Mouse (Mus musculus): ENCODE data around the gene Rrad. TPM values are rescaled to one million over a fixed set of nuclear protein-coding genes. Genes with fewer than 3 reads are reported as not detected.

The Rrad gene
- polyA plus RNA-seq, 1 experiment from 2014 or later: 4.1 TPM

DNA sequence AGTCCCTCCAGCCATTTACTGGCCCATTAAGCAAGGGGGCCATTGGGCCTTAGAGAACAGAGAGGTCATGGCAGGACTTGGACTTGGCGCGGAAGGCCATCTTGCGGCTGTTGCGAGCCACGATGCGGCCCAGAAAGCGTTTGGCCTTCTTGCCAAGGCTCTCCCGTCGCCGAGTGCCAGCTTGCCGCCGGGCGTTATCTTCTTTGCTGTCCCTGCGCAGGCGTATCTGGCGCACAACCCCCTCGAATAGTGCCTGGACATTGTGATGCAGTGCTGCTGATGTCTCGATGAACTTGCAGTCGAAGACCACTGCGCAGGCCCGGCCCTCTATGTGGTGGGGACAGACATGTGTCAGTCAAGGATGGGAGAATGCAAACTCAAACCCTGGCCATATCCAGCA, 2.7 kb downstream of the Rrad start:
- Histone ChIP-seq H3K36me3 (ENCODE audit: control insufficient read depth, insufficient read depth, low read length) (no peaks in the 10 kb centered on the region), H3K27me3 (replicated peaks; ENCODE audit: control insufficient read depth, insufficient read depth, low read length) (peaks cover 5% of the 10 kb centered on the region), H3K9ac (ENCODE audit: low read depth, low read length) (no peak overlapping the region), H3K4me1 (replicated peaks; ENCODE audit: control insufficient read depth, insufficient read depth, low read length) (peaks cover 13% of the 10 kb centered on the region; the same call in 1 of the 2 replicates), H3K9me3 (ENCODE audit: control insufficient read depth, low read length) (no peaks in the 10 kb centered on the region), H3K27ac (ENCODE audit: low read depth, low read length) (no peak overlapping the region), H3K4me2 (no peak overlapping the region), H3K4me3 (ENCODE audit: low read depth, low read length) (no peak overlapping the region)
- 93% methylated on average over 21 of the region's 21 CpGs for WGBS
- DNase-seq (ENCODE audit: low spot score) (no peak), ATAC-seq (replicated peaks; ENCODE audit: low FRiP score) (no peak)

DNA sequence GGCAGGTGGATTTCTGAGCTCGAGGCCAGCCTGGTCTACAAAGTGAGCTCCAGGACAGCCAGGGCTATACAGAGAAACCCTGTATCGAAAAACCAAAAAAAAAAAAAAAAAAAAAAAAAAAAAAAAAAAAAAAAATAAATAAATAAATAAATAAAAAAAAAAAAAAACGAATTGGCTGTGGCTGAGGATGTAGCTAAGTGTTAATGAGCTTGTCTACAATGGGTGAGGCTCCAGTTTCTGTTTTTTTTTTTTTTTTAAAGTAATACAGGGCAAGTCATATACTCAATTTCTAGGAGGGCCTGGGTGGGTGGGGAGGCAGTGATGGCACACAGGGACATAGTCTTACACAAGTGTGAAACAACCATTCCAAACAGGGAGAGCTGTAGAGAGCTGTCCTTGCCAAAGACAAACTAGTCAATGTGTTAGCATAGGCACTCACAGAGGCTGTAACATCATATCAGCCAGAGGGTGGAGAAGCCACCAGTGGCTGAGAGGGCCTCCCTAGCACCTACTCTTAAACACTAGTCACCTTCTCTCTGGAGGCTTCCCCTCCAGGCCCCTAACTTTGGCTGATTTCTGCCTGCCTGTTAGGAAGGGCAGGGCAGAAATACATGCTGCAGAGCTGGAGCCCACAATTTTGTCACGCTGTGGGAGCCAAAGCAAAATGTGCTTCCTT, 3.9 kb downstream of the Rrad start:
- ATAC-seq (replicated peaks; ENCODE audit: low FRiP score) (no peak), DNase-seq (ENCODE audit: low spot score) (no peak)
- no peaks in the 10 kb centered on the region for H3K36me3 ChIP-seq (ENCODE audit: control insufficient read depth, insufficient read depth, low read length)
- peaks cover 5% of the 10 kb centered on the region for H3K27me3 ChIP-seq (replicated peaks; ENCODE audit: control insufficient read depth, insufficient read depth, low read length)
- H3K9ac ChIP-seq (ENCODE audit: low read depth, low read length): no peak overlapping the region
- H3K4me3 ChIP-seq (ENCODE audit: low read depth, low read length): no peak overlapping the region
- WGBS: 50% methylated on average over 4 of the region's 4 CpGs
- no peak overlapping the region for H3K4me2 ChIP-seq
- no peaks in the 10 kb centered on the region for H3K9me3 ChIP-seq (ENCODE audit: control insufficient read depth, low read length)
- peaks cover 13% of the 10 kb centered on the region; the same call in 1 of the 2 replicates for H3K4me1 ChIP-seq (replicated peaks; ENCODE audit: control insufficient read depth, insufficient read depth, low read length)
- H3K27ac ChIP-seq (ENCODE audit: low read depth, low read length): no peak overlapping the region

DNA sequence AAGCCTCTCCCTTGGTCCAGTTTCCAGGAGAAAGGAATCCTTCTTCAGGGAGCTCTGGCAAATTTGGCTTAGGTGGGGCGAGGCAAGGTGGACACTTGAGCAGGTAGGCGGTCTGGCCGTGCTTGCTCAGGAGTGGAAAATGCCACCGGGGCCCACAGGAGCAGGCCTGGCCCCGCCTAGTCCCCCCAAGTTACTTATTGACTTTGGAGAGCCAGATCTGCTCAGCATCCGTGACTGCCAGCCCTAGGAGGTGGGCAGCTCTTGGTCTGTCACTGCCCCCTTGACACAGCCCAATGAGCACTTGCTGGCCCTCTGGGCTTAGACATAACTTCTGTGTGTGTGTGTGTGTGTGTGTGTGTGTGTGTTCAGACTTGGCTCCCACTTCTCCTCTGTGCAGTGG, 7.0 kb downstream of the Rrad start, which contains the start of gene Cdh16:
Gene Cdh16 (minus strand): TSS at position 236 of the 400 bp plus-strand sequence.
- H3K4me1 ChIP-seq (replicated peaks; ENCODE audit: control insufficient read depth, insufficient read depth, low read length): no peaks in the 10 kb centered on the region
- no peak within 1 kb of the TSS for H3K9ac ChIP-seq (ENCODE audit: low read depth, low read length)
- H3K4me3 ChIP-seq (ENCODE audit: low read depth, low read length): no peak within 1 kb of the TSS
- H3K9me3 ChIP-seq (ENCODE audit: control insufficient read depth, low read length): no peaks in the 10 kb centered on the region
- no peak within 1 kb of the TSS for H3K27ac ChIP-seq (ENCODE audit: low read depth, low read length)
- H3K36me3 ChIP-seq (ENCODE audit: control insufficient read depth, insufficient read depth, low read length): no peaks in the 10 kb centered on the region
- WGBS: 70% methylated on average over 6 of the region's 6 CpGs
- ATAC-seq (replicated peaks; ENCODE audit: low FRiP score) (no peak), DNase-seq (ENCODE audit: low spot score) (no peak)
- no peaks in the 10 kb centered on the region; the same call in 1 of the 2 replicates for H3K27me3 ChIP-seq (replicated peaks; ENCODE audit: control insufficient read depth, insufficient read depth, low read length)
- no peak within 1 kb of the TSS for H3K4me2 ChIP-seq

DNA sequence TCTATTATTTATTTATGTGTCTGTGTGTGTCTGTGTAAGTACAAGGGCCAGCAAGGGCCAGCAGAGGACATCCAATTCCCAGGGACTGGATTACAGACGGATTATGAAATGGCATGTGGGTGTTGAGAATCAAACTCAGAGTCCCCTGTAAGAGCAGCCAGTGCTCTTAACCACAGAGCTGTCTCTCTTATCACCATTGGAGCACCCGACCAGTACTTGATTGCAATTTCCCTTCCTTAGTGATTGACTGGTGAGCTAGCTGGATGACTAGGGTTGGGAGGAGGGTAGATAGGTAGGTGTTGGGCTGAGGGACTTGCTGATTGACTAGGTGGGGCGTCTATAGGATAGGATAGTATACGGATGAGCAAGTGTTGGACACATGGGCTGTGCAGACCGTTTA, 10.4 kb downstream of the Rrad start:
- ATAC-seq (replicated peaks; ENCODE audit: low FRiP score) (no peak), DNase-seq (ENCODE audit: low spot score) (no peak)
- no peak overlapping the region for H3K4me2 ChIP-seq
- no peaks in the 10 kb centered on the region for H3K36me3 ChIP-seq (ENCODE audit: control insufficient read depth, insufficient read depth, low read length)
- 56% methylated on average over 5 of the region's 5 CpGs for WGBS
- H3K27ac ChIP-seq (ENCODE audit: low read depth, low read length): no peak overlapping the region
- H3K27me3 ChIP-seq (replicated peaks; ENCODE audit: control insufficient read depth, insufficient read depth, low read length): no peaks in the 10 kb centered on the region
- H3K9ac ChIP-seq (ENCODE audit: low read depth, low read length): no peak overlapping the region
- no peaks in the 10 kb centered on the region for H3K4me1 ChIP-seq (replicated peaks; ENCODE audit: control insufficient read depth, insufficient read depth, low read length)
- no peaks in the 10 kb centered on the region for H3K9me3 ChIP-seq (ENCODE audit: control insufficient read depth, low read length)
- no peak overlapping the region for H3K4me3 ChIP-seq (ENCODE audit: low read depth, low read length)

DNA sequence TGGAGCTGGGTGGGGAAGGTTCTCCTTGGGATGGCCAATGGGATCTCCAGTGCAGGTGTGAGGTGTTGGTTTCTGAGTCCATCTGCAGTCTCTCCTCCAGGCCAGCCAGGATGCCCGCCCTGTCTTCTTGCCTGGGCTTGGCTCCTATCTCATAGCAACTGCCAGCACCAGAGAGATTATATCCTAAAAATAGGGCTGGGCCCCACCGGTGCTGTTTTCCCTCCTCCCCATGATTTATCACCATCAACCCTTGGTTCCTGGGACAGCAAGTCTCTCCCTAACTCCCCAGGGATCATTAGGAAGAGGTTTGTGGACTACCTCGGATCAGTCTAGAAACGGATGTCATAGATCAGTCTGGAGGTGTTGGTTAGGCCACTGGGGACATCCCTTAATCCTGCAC, 18.0 kb downstream of the Rrad start:
- H3K27me3 ChIP-seq (replicated peaks; ENCODE audit: control insufficient read depth, insufficient read depth, low read length): no peaks in the 10 kb centered on the region
- 55% methylated on average over 4 of the region's 4 CpGs for WGBS
- ATAC-seq (replicated peaks; ENCODE audit: low FRiP score) (no peak), DNase-seq (ENCODE audit: low spot score) (no peak)
- no peaks in the 10 kb centered on the region for H3K36me3 ChIP-seq (ENCODE audit: control insufficient read depth, insufficient read depth, low read length)
- H3K9ac ChIP-seq (ENCODE audit: low read depth, low read length): no peak overlapping the region
- no peaks in the 10 kb centered on the region for H3K9me3 ChIP-seq (ENCODE audit: control insufficient read depth, low read length)
- no peak overlapping the region for H3K4me3 ChIP-seq (ENCODE audit: low read depth, low read length)
- no peak overlapping the region for H3K4me2 ChIP-seq
- no peak overlapping the region for H3K27ac ChIP-seq (ENCODE audit: low read depth, low read length)
- H3K4me1 ChIP-seq (replicated peaks; ENCODE audit: control insufficient read depth, insufficient read depth, low read length): no peaks in the 10 kb centered on the region

DNA sequence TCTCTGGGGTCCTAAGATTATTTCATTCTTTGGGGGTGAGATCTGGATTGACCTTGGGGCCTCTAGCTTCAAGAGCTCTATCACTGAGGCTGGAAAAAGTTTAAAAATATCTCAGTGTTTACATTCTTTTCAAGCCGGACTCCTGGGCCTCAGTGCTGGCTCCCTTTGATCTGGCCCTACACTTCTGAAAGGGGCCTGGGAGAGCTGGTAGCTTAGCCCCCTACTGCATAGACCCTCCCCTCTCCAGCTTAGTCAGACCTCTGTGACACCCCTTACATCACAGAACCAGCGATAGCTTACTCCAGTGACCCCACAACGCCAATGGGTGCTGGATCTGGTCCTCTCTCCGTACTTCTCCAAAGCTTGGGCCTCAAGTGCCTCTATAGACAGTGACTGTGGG, 19.5 kb downstream of the Rrad start:
- DNase-seq (ENCODE audit: low spot score): no peak
- WGBS: 61% methylated on average over 4 of the region's 4 CpGs
- H3K27me3 ChIP-seq (replicated peaks; ENCODE audit: control insufficient read depth, insufficient read depth, low read length): no peaks in the 10 kb centered on the region
- no peak overlapping the region for H3K4me2 ChIP-seq
- no peak overlapping the region for H3K9ac ChIP-seq (ENCODE audit: low read depth, low read length)
- ATAC-seq (replicated peaks; ENCODE audit: low FRiP score): no peak
- no peak overlapping the region for H3K4me3 ChIP-seq (ENCODE audit: low read depth, low read length)
- no peak overlapping the region for H3K27ac ChIP-seq (ENCODE audit: low read depth, low read length)
- no peaks in the 10 kb centered on the region for H3K36me3 ChIP-seq (ENCODE audit: control insufficient read depth, insufficient read depth, low read length)
- no peaks in the 10 kb centered on the region for H3K9me3 ChIP-seq (ENCODE audit: control insufficient read depth, low read length)
- H3K4me1 ChIP-seq (replicated peaks; ENCODE audit: control insufficient read depth, insufficient read depth, low read length): no peaks in the 10 kb centered on the region

DNA sequence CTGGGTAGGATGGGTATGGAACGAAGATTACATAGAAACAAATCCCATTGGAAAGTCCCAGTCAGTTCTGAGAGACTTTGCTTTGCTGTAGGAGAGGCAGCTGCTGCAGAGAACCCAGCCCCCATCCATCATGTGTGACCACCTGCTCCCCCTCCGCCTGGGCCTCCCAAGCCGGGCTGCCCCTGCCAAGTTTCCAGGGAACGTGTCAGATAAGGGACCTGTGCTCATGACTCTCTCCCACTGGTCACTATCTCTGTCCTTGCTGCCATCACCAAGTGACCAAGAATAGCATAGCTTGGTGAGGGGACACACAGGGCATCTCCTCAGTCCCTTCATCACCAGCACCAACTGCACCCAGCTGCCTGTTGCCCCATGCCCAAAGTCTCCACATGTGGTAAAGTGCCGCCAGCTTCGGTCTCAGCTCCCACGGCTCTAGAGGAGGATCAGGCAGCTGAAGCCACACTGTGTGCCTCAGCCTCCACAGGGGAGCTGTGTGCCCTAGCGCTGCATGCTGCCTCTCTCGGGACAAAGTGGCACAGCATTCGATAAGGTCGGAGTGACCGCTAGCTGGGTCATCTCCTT, 20.9 kb downstream of the Rrad start:
- DNase-seq (ENCODE audit: low spot score) (no peak), ATAC-seq (replicated peaks; ENCODE audit: low FRiP score) (no peak)
- H3K4me2 ChIP-seq: no peak overlapping the region
- H3K27me3 ChIP-seq (replicated peaks; ENCODE audit: control insufficient read depth, insufficient read depth, low read length): 0 out of 2 replicates have a peak, but pooled peaks cover 3% of the 10 kb centered on the region
- H3K9ac ChIP-seq (ENCODE audit: low read depth, low read length): no peak overlapping the region
- no peaks in the 10 kb centered on the region for H3K4me1 ChIP-seq (replicated peaks; ENCODE audit: control insufficient read depth, insufficient read depth, low read length)
- WGBS: 67% methylated on average over 12 of the region's 12 CpGs
- H3K9me3 ChIP-seq (ENCODE audit: control insufficient read depth, low read length): no peaks in the 10 kb centered on the region
- H3K4me3 ChIP-seq (ENCODE audit: low read depth, low read length): no peak overlapping the region
- H3K27ac ChIP-seq (ENCODE audit: low read depth, low read length): no peak overlapping the region
- no peaks in the 10 kb centered on the region for H3K36me3 ChIP-seq (ENCODE audit: control insufficient read depth, insufficient read depth, low read length)

DNA sequence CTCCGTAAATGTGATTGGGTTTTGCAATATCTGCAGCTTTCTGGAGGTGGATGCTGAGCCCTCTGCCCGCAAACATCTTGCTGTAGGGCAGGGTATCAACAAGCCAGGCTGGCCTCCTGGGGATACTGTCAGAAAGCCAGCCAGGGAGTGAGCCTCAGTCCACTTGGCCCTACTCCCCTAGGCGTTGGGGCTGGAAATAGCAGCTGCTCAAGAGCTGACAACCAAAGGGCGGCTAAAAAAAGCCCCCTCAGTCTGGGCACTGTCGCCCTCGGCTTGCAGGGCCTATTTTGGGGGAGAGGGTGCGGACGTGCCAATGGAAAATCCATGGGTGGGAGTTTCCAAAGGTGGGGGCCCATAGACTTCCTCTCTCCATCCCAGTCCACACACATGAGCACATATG, 21.9 kb downstream of the Rrad start:
- H3K4me1 ChIP-seq (replicated peaks; ENCODE audit: control insufficient read depth, insufficient read depth, low read length): no peaks in the 10 kb centered on the region
- no peak overlapping the region for H3K9ac ChIP-seq (ENCODE audit: low read depth, low read length)
- no peak for DNase-seq (ENCODE audit: low spot score)
- H3K4me3 ChIP-seq (ENCODE audit: low read depth, low read length): no peak overlapping the region
- no peak for ATAC-seq (replicated peaks; ENCODE audit: low FRiP score)
- WGBS: 71% methylated on average over 8 of the region's 8 CpGs
- H3K9me3 ChIP-seq (ENCODE audit: control insufficient read depth, low read length): no peaks in the 10 kb centered on the region
- no peaks in the 10 kb centered on the region for H3K36me3 ChIP-seq (ENCODE audit: control insufficient read depth, insufficient read depth, low read length)
- no peak overlapping the region for H3K27ac ChIP-seq (ENCODE audit: low read depth, low read length)
- 0 out of 2 replicates have a peak, but pooled peaks cover 3% of the 10 kb centered on the region for H3K27me3 ChIP-seq (replicated peaks; ENCODE audit: control insufficient read depth, insufficient read depth, low read length)
- H3K4me2 ChIP-seq: no peak overlapping the region

DNA sequence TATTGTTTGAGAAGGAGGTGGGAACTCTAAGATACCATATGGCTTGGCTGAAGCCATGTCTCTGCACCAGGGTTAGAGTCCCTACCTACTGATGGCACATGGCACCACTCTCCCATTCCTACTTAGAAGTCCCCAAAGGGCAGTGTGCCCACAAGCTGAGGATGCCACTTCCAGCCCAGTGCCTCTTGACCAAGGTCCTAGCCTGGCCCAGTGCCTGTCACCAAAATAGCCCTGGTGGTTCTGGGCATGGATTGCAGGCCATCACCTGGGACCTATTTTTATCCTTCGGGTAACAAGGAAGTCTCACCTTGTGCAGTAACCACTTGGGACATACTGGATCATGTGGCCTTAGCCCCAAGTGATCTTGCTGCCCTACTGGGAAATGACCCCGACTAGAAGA, 23.2 kb downstream of the Rrad start:
- Histone ChIP-seq H3K4me2 (no peak overlapping the region), H3K9ac (ENCODE audit: low read depth, low read length) (no peak overlapping the region), H3K36me3 (ENCODE audit: control insufficient read depth, insufficient read depth, low read length) (no peaks in the 10 kb centered on the region)

More for the DNA sequence above, 23.2 kb downstream of the Rrad start:
- H3K4me3 ChIP-seq (ENCODE audit: low read depth, low read length): no peak overlapping the region
- no peak overlapping the region for H3K27ac ChIP-seq (ENCODE audit: low read depth, low read length)
- no peaks in the 10 kb centered on the region for H3K4me1 ChIP-seq (replicated peaks; ENCODE audit: control insufficient read depth, insufficient read depth, low read length)
- ATAC-seq (replicated peaks; ENCODE audit: low FRiP score) (no peak), DNase-seq (ENCODE audit: low spot score) (no peak)
- WGBS: 66% methylated on average over 2 of the region's 2 CpGs
- H3K9me3 ChIP-seq (ENCODE audit: control insufficient read depth, low read length): no peaks in the 10 kb centered on the region
- H3K27me3 ChIP-seq (replicated peaks; ENCODE audit: control insufficient read depth, insufficient read depth, low read length): 0 out of 2 replicates have a peak, but pooled peaks cover 3% of the 10 kb centered on the region

Data from liver, embryonic 11.5 days (tissue).